Mouse (Mus musculus): ENCODE data around the gene Dpm1.

Gene Dpm1

GRCm38 (mm10) chr2:168230026-168230728 is at the start of gene Dpm1, which contains the start of the genes Gm20716 and Mocs3:
Dpm1 (minus strand) TSS chr2:168230591.
Gm20716 (minus strand) TSS chr2:168230364.
Mocs3 (plus strand) TSS chr2:168230622.
- DNase-seq, result peak; percentile 89 to 90

GRCm38 (mm10) chr2:168274374-168274935 is 44.1 kb upstream of the Dpm1 start:
- peak; percentile 50 to 73 for DNase-seq

GRCm38 (mm10) chr2:168273387-168273786 is 43.0 kb upstream of the Dpm1 start:
- DNase-seq, result no peak

GRCm38 (mm10) chr2:168268033-168268432 is 37.6 kb upstream of the Dpm1 start:
- peak in 1 of 2 experiments; percentile 29 for DNase-seq

- no peak for DNase-seq
Measured at GRCm38 (mm10) chr2:168260900-168261299, 30.5 kb upstream of the Dpm1 start.

GRCm38 (mm10) chr2:168260124-168260523 is 29.7 kb upstream of the Dpm1 start:
- DNase-seq, result no peak

GRCm38 (mm10) chr2:168259046-168259445 is 28.7 kb upstream of the Dpm1 start:
- no peak for DNase-seq

- DNase-seq, result no peak
Measured at GRCm38 (mm10) chr2:168257188-168257587, 26.8 kb upstream of the Dpm1 start.

GRCm38 (mm10) chr2:168256506-168256905 is 26.1 kb upstream of the Dpm1 start:
- DNase-seq, result no peak

GRCm38 (mm10) chr2:168253822-168254221 is 23.4 kb upstream of the Dpm1 start:
- DNase-seq, result no peak

GRCm38 (mm10) chr2:168252639-168253292 is 22.4 kb upstream of the Dpm1 start:
- peak in 1 of 2 experiments; percentile 47 for DNase-seq

- DNase-seq, result peak in 1 of 2 experiments; percentile 87
Measured at GRCm38 (mm10) chr2:168250270-168250669, 19.9 kb upstream of the Dpm1 start.

GRCm38 (mm10) chr2:168248856-168249245 is 18.5 kb upstream of the Dpm1 start:
- DNase-seq, result peak in 1 of 2 experiments; percentile 30

- DNase-seq, result no peak
Measured at GRCm38 (mm10) chr2:168248167-168248855, 17.9 kb upstream of the Dpm1 start.

- DNase-seq, result no peak
Measured at GRCm38 (mm10) chr2:168245571-168245970, 15.2 kb upstream of the Dpm1 start.

GRCm38 (mm10) chr2:168243278-168243677 is 12.9 kb upstream of the Dpm1 start:
- DNase-seq, result no peak

- peak in 1 of 2 experiments; percentile 30 for DNase-seq
Measured at GRCm38 (mm10) chr2:168242841-168243240, 12.4 kb upstream of the Dpm1 start.

GRCm38 (mm10) chr2:168238335-168238734 is 7.9 kb upstream of the Dpm1 start:
- DNase-seq, result no peak

GRCm38 (mm10) chr2:168233286-168233685 is 2.9 kb upstream of the Dpm1 start:
- peak in 1 of 2 experiments; percentile 8 for DNase-seq

- DNase-seq, result no peak
Measured at GRCm38 (mm10) chr2:168231471-168231829, 1.1 kb upstream of the Dpm1 start.

GRCm38 (mm10) chr2:168230773-168231470 is 531 bp upstream of the Dpm1 start:
- peak; percentile 40 to 52 for DNase-seq

Data from lung, postnatal 4 days (tissue).